Mouse (Mus musculus) thymus, postnatal 0 days (tissue): ENCODE measurements around the gene Ralgps1. TPM values are rescaled to one million over a fixed set of nuclear protein-coding genes. Genes with fewer than 3 reads are reported as not detected.

Experiments
- DNase-seq: peaks from one replicate; pipeline ENCODE4 v3.0.0-alpha.2; 2015; ENCODE audit warnings: low spot score
- polyA plus RNA-seq: library from polyadenylated mRNA; unstranded; fragments of >200 nt; fragmentation: Nextera tagmentation; extraction: Ambion mirVana; gene quantifications from 2 replicates; pipeline ENCODE4 v1.2.1, GENCODE M21; 2015

Ralgps1 gene
- polyA plus RNA-seq: 3.9 and 5.5 TPM in 2 replicates

GRCm38 (mm10) chr2:33370777-33371647 is at the start of gene Ralgps1:
Gene Ralgps1, minus strand, starts transcription at chr2:33371486.
- peak; percentile 95 for DNase-seq

- no peak for DNase-seq
Observed at GRCm38 (mm10) chr2:33417454-33417853, 46.2 kb upstream of the Ralgps1 start.

GRCm38 (mm10) chr2:33414019-33414418 is 42.7 kb upstream of the Ralgps1 start:
- DNase-seq: no peak

GRCm38 (mm10) chr2:33412111-33412510 is 40.8 kb upstream of the Ralgps1 start:
- no peak for DNase-seq

GRCm38 (mm10) chr2:33403511-33404003 is 32.3 kb upstream of the Ralgps1 start:
- DNase-seq: peak; percentile 72

- DNase-seq: no peak
Observed at GRCm38 (mm10) chr2:33402638-33403037, 31.4 kb upstream of the Ralgps1 start.

- DNase-seq: peak; percentile 72
Observed at GRCm38 (mm10) chr2:33402236-33402635, 30.9 kb upstream of the Ralgps1 start.

- DNase-seq: no peak
Observed at GRCm38 (mm10) chr2:33401217-33401616, 29.9 kb upstream of the Ralgps1 start.

- DNase-seq: no peak
Observed at GRCm38 (mm10) chr2:33400541-33400940, 29.3 kb upstream of the Ralgps1 start.

- DNase-seq: no peak
Observed at GRCm38 (mm10) chr2:33399091-33399490, 27.8 kb upstream of the Ralgps1 start.

- no peak for DNase-seq
Observed at GRCm38 (mm10) chr2:33397036-33397435, 25.8 kb upstream of the Ralgps1 start.

- DNase-seq: no peak
Observed at GRCm38 (mm10) chr2:33395053-33395452, 23.8 kb upstream of the Ralgps1 start.

GRCm38 (mm10) chr2:33393951-33394635 is 22.8 kb upstream of the Ralgps1 start:
- no peak for DNase-seq

GRCm38 (mm10) chr2:33393021-33393420 is 21.7 kb upstream of the Ralgps1 start:
- no peak for DNase-seq

GRCm38 (mm10) chr2:33371648-33372408 is 542 bp upstream of the Ralgps1 start:
- peak; percentile 11 for DNase-seq

- DNase-seq: no peak
Observed at GRCm38 (mm10) chr2:33370276-33370776, 960 bp downstream of the Ralgps1 start.

- no peak for DNase-seq
Observed at GRCm38 (mm10) chr2:33369453-33369852, 1.8 kb downstream of the Ralgps1 start.

- no peak for DNase-seq
Observed at GRCm38 (mm10) chr2:33368486-33368885, 2.8 kb downstream of the Ralgps1 start.

GRCm38 (mm10) chr2:33365703-33366471 is 5.4 kb downstream of the Ralgps1 start:
- no peak for DNase-seq

GRCm38 (mm10) chr2:33364656-33365055 is 6.6 kb downstream of the Ralgps1 start:
- DNase-seq: no peak
